Mouse (Mus musculus) liver, embryonic 14.5 days (tissue): ENCODE measurements around the gene Ciapin1. TPM values are rescaled to one million over a fixed set of nuclear protein-coding genes. Genes with fewer than 3 reads are reported as not detected.

ENCODE experiments used
- ATAC-seq: fragments of 200-750 bp; cut with Nextera tagmentation; 2 replicates; pipeline ENCODE4 v1.8.0; 2017; ENCODE audit warnings: moderate number of reproducible peaks, mild to moderate bottlenecking, moderate library complexity; ENCODE audit not compliant: insufficient read depth
- DNase-seq, 3 experiments: peaks; one replicate each; pipeline ENCODE4 v3.0.0-alpha.2; 2012 to 2013; ENCODE audit warnings: low read depth in 3 of 3, low spot score in 3 of 3
- H3K27ac ChIP-seq: fragments of 300-500 bp; sonication (generic); 2 replicates; pipeline ENCODE4 v1.5.1; 2014; ENCODE audit warnings: moderate library complexity, mild to moderate bottlenecking, control low read depth, inconsistent platforms
- H3K27me3 ChIP-seq: fragments of 300-500 bp; sonication (generic); 2 replicates; pipeline ENCODE4 v1.6.1; 2014; ENCODE audit warnings: mild to moderate bottlenecking, low read length, moderate library complexity; ENCODE audit not compliant: control insufficient read depth, insufficient read depth
- H3K36me3 ChIP-seq: fragments of 300-500 bp; sonication (generic); replicated peaks from 2 replicates; pipeline ENCODE4 v1.6.1; 2014; ENCODE audit warnings: low read depth; ENCODE audit not compliant: control insufficient read depth, insufficient read depth
- H3K4me1 ChIP-seq, 2 experiments: fragments of 200-500 bp in 1 of 2; fragments of 300-500 bp in 1 of 2; sonication (generic) in 1 of 2; replicated peaks; 2 replicates each; pipeline ENCODE4 v1.6.1; 2012 to 2014; ENCODE audit warnings: antibody characterized with exemption in 1 of 2, inconsistent platforms in 1 of 2, low read length in 1 of 2; ENCODE audit not compliant: control insufficient read depth in 2 of 2, insufficient read depth in 2 of 2
- H3K4me2 ChIP-seq: fragments of 300-500 bp; sonication (generic); 2 replicates; pipeline ENCODE4 v1.6.1; 2014; ENCODE audit warnings: low read depth, mild to moderate bottlenecking, control low read depth, moderate library complexity
- H3K4me3 ChIP-seq, 2 experiments: fragments of 200-500 bp in 1 of 2; fragments of 300-500 bp in 1 of 2; sonication (generic) in 1 of 2; 2 replicates each; pipeline ENCODE4 v1.5.1; 2012 to 2014; ENCODE audit warnings: low read depth in 2 of 2, low read length in 2 of 2, mild to moderate bottlenecking in 2 of 2, control low read depth in 1 of 2, inconsistent platforms in 1 of 2, moderate library complexity in 1 of 2; ENCODE audit not compliant: insufficient read depth in 1 of 2
- H3K9ac ChIP-seq: fragments of 300-500 bp; sonication (generic); replicated peaks from 2 replicates; pipeline ENCODE4 v1.6.1; 2014; ENCODE audit warnings: mild to moderate bottlenecking, control low read depth, moderate library complexity
- H3K9me3 ChIP-seq: fragments of 300-500 bp; sonication (generic); 2 replicates; pipeline ENCODE4 v1.6.1; 2016; ENCODE audit warnings: low read length, mixed read lengths; ENCODE audit not compliant: control insufficient read depth
- CTCF ChIP-seq: IDR thresholded peaks from 2 replicates; pipeline ENCODE4 v1.5.1; 2016; ENCODE audit warnings: antibody characterized with exemption, low read depth, control low read depth
- EP300 ChIP-seq: IDR thresholded peaks from 2 replicates; pipeline ENCODE4 v1.6.1; 2016; ENCODE audit warnings: antibody characterized with exemption, low read depth
- WGBS: fragments of 180-500 bp; shearing (Covaris S2); extraction: QIAGEN DNeasy Blood & Tissue Kit; methylation state at CpG from one replicate; pipeline ENCODE4 v1.1.7; 2014; ENCODE audit not compliant: insufficient replicate concordance; 5-methylcytosine and 5-hydroxymethylcytosine counted together
- polyA plus RNA-seq, 2 experiments: library from polyadenylated mRNA; depleted of rRNA in 1 of 2; stranded (reverse) in 1 of 2; unstranded in 1 of 2; fragments of >200 nt; fragmentation: Nextera tagmentation in 1 of 2; extraction: Ambion mirVana in 1 of 2; gene quantifications; 2 replicates each; pipeline versions ENCODE4 v1.2.1 to v1.2.3; 2012 to 2014

Ciapin1 gene
- polyA plus RNA-seq (2012; rRNA removed) (20.4 and 23.7 TPM in 2 replicates), polyA plus RNA-seq (2014; fragmentation: Nextera tagmentation; extraction: Ambion mirVana) (38.4 and 46.3 TPM in 2 replicates)

DNA sequence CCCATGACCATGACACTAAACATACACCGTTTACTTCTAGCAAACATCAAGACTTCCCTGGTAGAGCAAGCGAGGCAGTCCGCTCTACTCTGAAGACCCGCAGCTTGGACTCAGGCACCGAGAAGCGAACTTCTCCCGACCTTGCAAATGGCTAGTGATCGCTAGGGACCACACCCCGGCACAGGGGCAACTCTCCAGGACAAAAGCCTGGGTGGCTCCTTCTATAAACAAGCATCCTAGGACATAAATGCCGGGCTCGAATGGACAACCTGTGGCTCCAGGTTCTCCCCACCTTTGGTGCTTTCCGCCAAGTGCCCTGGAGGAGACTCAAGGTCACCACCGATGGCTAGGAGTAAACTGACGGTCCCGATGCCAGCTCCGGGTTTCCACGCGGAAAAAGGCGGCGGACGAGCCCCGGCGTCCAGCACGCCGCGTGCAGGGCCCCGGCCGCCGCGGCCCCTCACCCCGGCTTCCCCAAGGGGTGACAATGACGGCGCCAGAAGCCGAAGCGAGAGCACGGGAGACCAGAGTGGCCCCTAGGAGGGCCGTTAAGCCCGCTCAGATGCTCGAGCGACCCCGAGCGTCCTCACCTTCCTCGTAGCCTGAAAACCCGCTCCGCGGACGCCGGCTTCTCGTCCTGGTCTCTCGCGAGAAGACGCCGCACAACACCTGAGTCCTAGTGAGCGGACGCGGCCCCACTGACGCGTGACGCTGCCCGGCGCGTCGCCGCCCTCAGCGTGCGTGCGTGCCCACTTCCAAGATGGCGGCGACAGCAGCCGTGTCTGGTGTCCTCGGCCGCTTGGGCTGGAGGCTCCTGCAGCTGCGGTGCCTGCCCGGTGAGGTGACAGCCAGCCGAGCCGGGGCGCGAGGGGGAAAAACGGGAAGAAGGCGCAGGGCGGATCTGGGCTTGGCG, at the start of gene Ciapin1, which contains the start of gene Coq9:
Ciapin1 (minus strand) TSS at position 697 of the 913 bp plus-strand sequence.
Coq9 (plus strand) TSS at position 660 of the 913 bp plus-strand sequence.
- ATAC-seq (peak; percentile 96), DNase-seq (peak; percentile 94 to 96 (median 96))
- under 1% methylated on average over 82 of the region's 82 CpGs for WGBS
- H3K9me3 ChIP-seq = no peaks in the 10 kb centered on the region
- peak within 1 kb of the TSS; percentile 85 for H3K9ac ChIP-seq
- no peaks in the 10 kb centered on the region for H3K27me3 ChIP-seq
- H3K4me3 ChIP-seq = peak within 1 kb of the TSS; percentile 97 to 98
- peak within 1 kb of the TSS; percentile 96 for H3K4me2 ChIP-seq
- TF ChIP-seq EP300 (peak; percentile 77), CTCF (no peak)
- peak within 1 kb of the TSS; percentile 86 for H3K27ac ChIP-seq
- peaks cover 7 to 12% of the 10 kb centered on the region in 2 experiments; a peak in 3 of 4 replicates for H3K4me1 ChIP-seq
- no peaks in the 10 kb centered on the region for H3K36me3 ChIP-seq

DNA sequence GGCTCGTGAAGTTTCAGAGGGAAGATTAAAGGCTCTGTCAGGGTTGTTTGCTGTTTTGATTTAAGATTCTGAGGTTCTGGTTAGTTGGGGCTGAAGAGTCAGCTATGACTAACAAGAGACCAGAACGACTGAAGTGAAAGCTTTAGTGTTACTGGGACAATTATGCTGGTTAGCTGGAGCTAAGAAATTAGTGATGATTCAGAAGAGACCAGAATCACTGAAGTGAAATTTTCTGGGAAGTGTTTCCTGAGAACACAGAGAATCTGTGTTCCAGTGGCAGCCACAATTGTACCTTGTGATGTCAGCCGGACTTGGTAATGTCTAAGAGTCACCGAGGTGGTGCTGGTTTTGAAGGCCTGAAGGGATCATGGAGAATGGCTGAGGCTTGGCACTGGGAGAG, 42.6 kb upstream of the Ciapin1 start:
- ATAC-seq = no peak
- WGBS = 49% methylated on average over 4 of the region's 4 CpGs
- H3K27me3 ChIP-seq = no peaks in the 10 kb centered on the region

DNA sequence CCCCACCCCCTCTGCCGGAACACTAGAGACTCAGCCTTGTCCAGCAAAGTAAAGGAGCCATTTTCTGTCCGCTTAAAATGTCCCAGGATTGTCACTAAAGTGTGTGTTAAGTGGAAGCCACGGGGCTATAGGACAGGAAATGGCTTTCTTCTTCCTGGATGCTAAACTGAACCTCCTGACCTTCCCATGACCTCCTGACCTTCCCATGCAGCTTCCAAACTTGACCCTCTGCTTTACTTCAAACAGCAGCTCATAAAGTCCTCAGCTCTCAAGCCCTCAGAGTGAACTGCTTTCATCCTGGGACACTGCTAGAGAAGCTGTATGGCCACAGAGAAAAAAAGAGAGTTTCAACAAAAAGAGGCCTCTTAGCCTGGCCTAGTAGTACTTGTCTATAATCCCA, 38.7 kb upstream of the Ciapin1 start:
- DNase-seq = no peak

More for the DNA sequence above, 42.6 kb upstream of the Ciapin1 start:
- no peaks in the 10 kb centered on the region for H3K9me3 ChIP-seq
- no peak overlapping the region for H3K27ac ChIP-seq
- H3K9ac ChIP-seq = no peak overlapping the region
- H3K4me3 ChIP-seq = no peak overlapping the region
- peaks cover 7 to 10% of the 10 kb centered on the region in 2 experiments for H3K4me1 ChIP-seq
- no peak for DNase-seq
- H3K4me2 ChIP-seq = no peak overlapping the region
- no peak for TF ChIP-seq CTCF
- no peak for TF ChIP-seq EP300
- H3K36me3 ChIP-seq = no peaks in the 10 kb centered on the region

DNA sequence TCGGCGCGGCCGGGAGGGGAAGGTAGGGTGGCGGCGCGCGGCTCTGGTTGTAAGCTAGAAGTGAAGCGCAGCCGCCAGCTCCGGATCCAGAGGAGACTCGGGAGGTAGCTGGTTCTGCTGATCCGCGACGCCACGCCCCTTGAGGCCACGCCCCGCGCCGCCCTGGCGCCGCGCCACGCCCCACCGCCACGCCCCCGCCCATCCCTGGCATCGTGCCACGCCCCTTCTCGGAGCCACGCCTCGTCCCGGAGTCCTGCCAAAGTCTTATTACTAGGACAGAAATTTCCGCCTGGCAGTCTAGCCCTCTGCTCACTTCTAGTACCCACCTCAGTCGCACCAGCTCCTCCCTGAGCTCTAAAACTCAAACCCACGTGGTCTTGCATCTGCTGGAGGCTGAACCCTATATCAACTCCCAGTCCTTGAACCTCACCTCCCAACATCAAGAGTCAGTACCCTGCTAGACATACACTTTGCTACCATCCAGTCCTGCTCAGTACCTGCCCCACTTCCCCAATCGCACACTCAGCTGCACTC, 38.1 kb upstream of the Ciapin1 start, which contains the start of gene Dok4:
Dok4 (minus strand) TSS at position 134 of the 534 bp plus-strand sequence.
- peak; percentile 79 to 82 (median 80) for DNase-seq
- Histone ChIP-seq H3K4me1 (peaks cover 21 to 24% of the 10 kb centered on the region in 2 experiments), H3K27ac (peak within 1 kb of the TSS; percentile 74), H3K9ac (peak within 1 kb of the TSS; percentile 83), H3K27me3 (peaks cover 8% of the 10 kb centered on the region), H3K4me2 (peak within 1 kb of the TSS; percentile 71), H3K36me3 (no peaks in the 10 kb centered on the region; the same call in 1 of the 2 replicates), H3K4me3 (peak within 1 kb of the TSS; percentile 73 to 81), H3K9me3 (no peaks in the 10 kb centered on the region)
- peak; percentile 85 for ATAC-seq
- no peak for TF ChIP-seq EP300
- no peak for TF ChIP-seq CTCF
- WGBS = 1% methylated on average over 33 of the region's 37 CpGs

More for the DNA sequence above, 38.7 kb upstream of the Ciapin1 start:
- H3K4me3 ChIP-seq = no peak overlapping the region
- TF ChIP-seq CTCF = no peak
- H3K4me2 ChIP-seq = peak overlapping the region; percentile 71
- no peaks in the 10 kb centered on the region for H3K9me3 ChIP-seq
- H3K4me1 ChIP-seq = peaks cover 20 to 21% of the 10 kb centered on the region in 2 experiments
- no peak for ATAC-seq
- no peaks in the 10 kb centered on the region; the same call in 1 of the 2 replicates for H3K36me3 ChIP-seq
- peaks cover 8% of the 10 kb centered on the region for H3K27me3 ChIP-seq
- H3K9ac ChIP-seq = peak overlapping the region; percentile 15; the same call in 1 of the 2 replicates
- peak overlapping the region; percentile 28 for H3K27ac ChIP-seq
- WGBS = 31% methylated on average over 3 of the region's 3 CpGs

DNA sequence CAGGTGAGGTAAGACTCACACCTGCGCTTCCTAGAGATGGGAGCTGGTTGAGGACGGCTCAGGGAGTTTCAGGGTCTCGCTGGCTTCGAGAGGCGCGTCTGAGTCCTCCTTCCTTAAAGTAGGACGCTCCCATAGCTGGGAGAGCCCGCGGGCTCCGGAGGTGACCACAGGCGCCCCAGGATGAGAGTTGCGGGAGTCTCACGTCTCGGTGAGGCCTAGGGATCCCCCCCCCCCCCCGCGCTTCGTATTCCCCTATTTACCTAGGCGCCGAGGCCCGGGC, 37.7 kb upstream of the Ciapin1 start:
- TF ChIP-seq EP300 = no peak
- no peak for TF ChIP-seq CTCF
- peak overlapping the region; percentile 73 to 81 for H3K4me3 ChIP-seq
- H3K4me2 ChIP-seq = peak overlapping the region; percentile 71
- peak overlapping the region; percentile 74 for H3K27ac ChIP-seq
- H3K27me3 ChIP-seq = peaks cover 8% of the 10 kb centered on the region
- peak overlapping the region; percentile 83 for H3K9ac ChIP-seq
- ATAC-seq (peak; percentile 37), DNase-seq (no peak)
- H3K36me3 ChIP-seq = no peaks in the 10 kb centered on the region; the same call in 1 of the 2 replicates
- H3K4me1 ChIP-seq = peaks cover 21 to 26% of the 10 kb centered on the region in 2 experiments
- H3K9me3 ChIP-seq = no peaks in the 10 kb centered on the region
- WGBS = under 1% methylated on average over 20 of the region's 20 CpGs
